Mouse (Mus musculus) thymus, adult 2 months (tissue): ENCODE results near the gene Vmn1r227.

Experiments used
- CTCF ChIP-seq: fragments of 200-500 bp; IDR thresholded peaks from 2 replicates; pipeline ENCODE4 v1.5.1; 2012; ENCODE audit warnings: mild to moderate bottlenecking, control low read depth, low read length, moderate library complexity, borderline replicate concordance; ENCODE audit not compliant: control insufficient read depth, poor library complexity, insufficient read depth; ENCODE audit errors: extremely low read depth
- POLR2A ChIP-seq: fragments of 200-500 bp; IDR thresholded peaks from 2 replicates; pipeline ENCODE4 v1.6.1; 2012; ENCODE audit warnings: mild to moderate bottlenecking, low read length, control low read depth, moderate library complexity; ENCODE audit not compliant: control insufficient read depth, poor library complexity, insufficient read depth; ENCODE audit errors: extremely low read depth

DNA sequence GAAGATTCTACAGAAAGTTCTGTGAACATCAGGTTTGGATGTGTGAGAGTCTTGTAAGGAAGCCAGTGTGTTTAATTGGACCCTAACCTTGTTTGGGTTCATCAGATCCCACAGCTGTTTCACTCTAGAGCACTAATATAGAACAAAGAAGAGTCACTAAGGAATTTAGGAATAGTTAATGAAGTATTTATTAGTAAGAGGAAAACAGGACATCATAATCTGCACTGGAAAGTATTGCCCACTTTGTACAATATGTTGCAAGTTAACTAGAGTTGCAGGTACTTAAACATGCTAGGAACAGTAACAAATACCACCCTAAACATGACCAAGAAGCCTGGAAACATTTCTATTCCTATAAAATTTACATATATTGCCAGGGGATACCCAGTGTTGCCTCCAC is 56.4 kb downstream of the Vmn1r227 start, which contains the start of gene Vmn1r228:
- TF ChIP-seq POLR2A: no peak
- no peak for TF ChIP-seq CTCF
